Mouse (Mus musculus) liver, adult 2 months (tissue): ENCODE results near the gene Zdhhc18.

Experiments used
- CTCF ChIP-seq: fragments of 200-500 bp; IDR thresholded peaks from 2 replicates; pipeline ENCODE4 v1.5.1; 2011; ENCODE audit warnings: low read depth, low read length, control low read depth
- POLR2A ChIP-seq: fragments of 200-500 bp; IDR thresholded peaks from 2 replicates; pipeline ENCODE4 v1.6.1; 2011; ENCODE audit warnings: low read length, control low read depth; ENCODE audit not compliant: insufficient read depth; ENCODE audit errors: extremely low read depth

- TF ChIP-seq CTCF (no peak), POLR2A (no peak)
Observed at GRCm38 (mm10) chr4:133632483-133633327, 17.2 kb downstream of the Zdhhc18 start.
